Mouse (Mus musculus) heart, postnatal 14 days (tissue): ENCODE data around the gene Flt3l. TPM values are rescaled to one million over a fixed set of nuclear protein-coding genes. Genes with fewer than 3 reads are reported as not detected.

Experiments
- DNase-seq, 2 experiments: peaks; one replicate each; pipeline ENCODE4 v3.0.0; 2021 to 2022
- intact Hi-C: fragments of 180-260 bp; cut with DNase I; formaldehyde crosslinking; loops from one replicate; pipeline ENCODE4 v1.15.1; 2025
- microRNA-seq, 2 experiments: library from miRNA; unstranded; fragments of <30 nt; microRNA quantifications; one replicate each; pipeline ENCODE4 v1.2.0; 2021 to 2022
- total RNA-seq, 2 experiments: library from RNA; stranded (reverse); gene quantifications; 2 replicates each; pipeline ENCODE4 v1.2.3; 2021

Gene Flt3l
- total RNA-seq, 2 experiments from 2014 or later: 4.3 to 5.8 TPM

GRCm38 (mm10) chr7:45082401-45083299, 53.6 kb downstream of the Flt3l start:
- DNase-seq: peak; percentile 65 to 67
- intact Hi-C loops: loop anchor here (2.0 to 5.0 kb wide), 3 partner anchors 20 to 220 kb away; partner anchors contain the start of genes Fcgrt and Rps11

GRCm38 (mm10) chr7:45081016-45081415, 55.2 kb downstream of the Flt3l start:
- no peak for DNase-seq
- intact Hi-C loops: loop anchor here (5.0 kb wide), 2 partner anchors 41 to 221 kb away; partner anchors contain the start of gene Rps11

GRCm38 (mm10) chr7:45079856-45080255, 56.4 kb downstream of the Flt3l start:
- peak; percentile 92 to 95 for DNase-seq
- intact Hi-C loops: loop anchor here (1.0 to 5.0 kb wide), 4 partner anchors 42 to 222 kb away; partner anchors contain the start of genes Flt3l, Gm45713 and Rps11

Small RNA genes lying within 50 kb of the gene (microRNA-seq; reads per million reads assigned to microRNA genes)
- gene Mir150 (927 to 1,241 reads per million in 2 experiments), gene Mir5121 (16.8 to 16.9 reads per million in 2 experiments), gene Mir7055 (0 to 3.0 reads per million in 2 experiments)

Other genes starting within 250 kb of the Flt3l start
- 10 to 100 TPM; 60.3 to 68.6 TPM for gene Med25, start 243.7 kb downstream of the Flt3l start, total RNA-seq
- 10 to 100 TPM in 1 of 2 experiments, 1 to 10 TPM in 1; 9.0 to 18.1 TPM for gene Fuz, start 240.4 kb downstream of the Flt3l start, total RNA-seq
- 10 to 100 TPM; 74.5 to 82.2 TPM for gene Ap2a1, start 206.9 kb downstream of the Flt3l start, total RNA-seq
- gene Tsks, start 193.2 kb downstream of the Flt3l start, total RNA-seq: not detected
- gene Cpt1c, start 161.6 kb downstream of the Flt3l start, total RNA-seq: 1 to 10 TPM; 3.1 to 3.5 TPM
- gene Prmt1, start 149.9 kb downstream of the Flt3l start, total RNA-seq: 100 to 1,000 TPM; 119 to 128 TPM
- gene Irf3, start 138.8 kb downstream of the Flt3l start, total RNA-seq: 10 to 100 TPM; 36.5 to 40.2 TPM
- 10 to 100 TPM; 10.4 to 12.3 TPM for gene Bcl2l12, start 137.7 kb downstream of the Flt3l start, total RNA-seq
- gene Scaf1, start 120.1 kb downstream of the Flt3l start, total RNA-seq: 10 to 100 TPM; 53.8 to 56.1 TPM
- gene Rras, start 118.5 kb downstream of the Flt3l start, total RNA-seq: 10 to 100 TPM; 60.7 to 62.8 TPM
- gene Prr12, start 83.6 kb downstream of the Flt3l start, total RNA-seq: 10 to 100 TPM; 27.2 to 28.3 TPM
- gene Nosip, start 74.0 kb downstream of the Flt3l start, total RNA-seq: 10 to 100 TPM; 27.7 to 33.7 TPM
- 10 to 100 TPM; 11.1 to 11.4 TPM for gene Prrg2, start 73.8 kb downstream of the Flt3l start, total RNA-seq
- gene Rcn3, start 44.2 kb downstream of the Flt3l start, total RNA-seq: 10 to 100 TPM; 46.0 to 53.7 TPM
- 10 to 100 TPM; 72.0 to 76.7 TPM for gene Fcgrt, start 32.6 kb downstream of the Flt3l start, total RNA-seq
- 100 to 1,000 TPM; 582 to 636 TPM for gene Rps11, start 12.0 kb downstream of the Flt3l start, total RNA-seq
- gene Rpl13a, start 7.7 kb downstream of the Flt3l start, total RNA-seq: 100 to 1,000 TPM; 573 to 686 TPM
- under 1 TPM in 1 of 2 experiments, not detected in 1; 0.45 TPM for gene Gm45713, start 201 bp downstream of the Flt3l start, total RNA-seq
- 10 to 100 TPM; 27.7 to 31.2 TPM for gene Pih1d1, start 17.9 kb upstream of the Flt3l start, total RNA-seq
- 10 to 100 TPM; 20.3 to 27.3 TPM for gene Aldh16a1, start 18.2 kb upstream of the Flt3l start, total RNA-seq
- gene Slc17a7, start 27.5 kb upstream of the Flt3l start, total RNA-seq: 10 to 100 TPM in 1 of 2 experiments, 1 to 10 TPM in 1; 8.1 to 11.5 TPM
- not detected for gene Gfy, start 43.1 kb upstream of the Flt3l start, total RNA-seq
- not detected for gene Pth2, start 44.6 kb upstream of the Flt3l start, total RNA-seq
- not detected for gene Ccdc155, start 68.5 kb upstream of the Flt3l start, total RNA-seq
- not detected for gene Dkkl1, start 75.7 kb upstream of the Flt3l start, total RNA-seq
- 10 to 100 TPM; 10.1 to 14.4 TPM for gene Tead2, start 79.3 kb upstream of the Flt3l start, total RNA-seq
- gene Cd37, start 102.7 kb upstream of the Flt3l start, total RNA-seq: 1 to 10 TPM; 3.8 to 5.5 TPM
- not detected for gene Slc6a16, start 104.7 kb upstream of the Flt3l start, total RNA-seq
- not detected for gene Slc6a21, start 141.1 kb upstream of the Flt3l start, total RNA-seq
- gene Trpm4, start 197.3 kb upstream of the Flt3l start, total RNA-seq: 10 to 100 TPM; 20.8 to 22.3 TPM
- 100 to 1,000 TPM; 516 to 539 TPM for gene Hrc, start 198.9 kb upstream of the Flt3l start, total RNA-seq
- gene Ppfia3, start 230.6 kb upstream of the Flt3l start, total RNA-seq: under 1 TPM; 0.22 to 0.29 TPM
- under 1 TPM; 0.90 to 0.96 TPM for gene Lin7b, start 234.2 kb upstream of the Flt3l start, total RNA-seq